Mouse (Mus musculus) thymus, postnatal 25 days (tissue): Measurements from ENCODE around the gene Gm20521.
"Not testable (repeated sequence)": the region's sequence is repeated elsewhere in the genome, so short reads cannot be mapped to it uniquely, and the experiment has no call there.

ENCODE experiments used
- DNase-seq: peaks from one replicate; pipeline ENCODE4 v3.0.0; 2022

Gm20521 gene

DNA sequence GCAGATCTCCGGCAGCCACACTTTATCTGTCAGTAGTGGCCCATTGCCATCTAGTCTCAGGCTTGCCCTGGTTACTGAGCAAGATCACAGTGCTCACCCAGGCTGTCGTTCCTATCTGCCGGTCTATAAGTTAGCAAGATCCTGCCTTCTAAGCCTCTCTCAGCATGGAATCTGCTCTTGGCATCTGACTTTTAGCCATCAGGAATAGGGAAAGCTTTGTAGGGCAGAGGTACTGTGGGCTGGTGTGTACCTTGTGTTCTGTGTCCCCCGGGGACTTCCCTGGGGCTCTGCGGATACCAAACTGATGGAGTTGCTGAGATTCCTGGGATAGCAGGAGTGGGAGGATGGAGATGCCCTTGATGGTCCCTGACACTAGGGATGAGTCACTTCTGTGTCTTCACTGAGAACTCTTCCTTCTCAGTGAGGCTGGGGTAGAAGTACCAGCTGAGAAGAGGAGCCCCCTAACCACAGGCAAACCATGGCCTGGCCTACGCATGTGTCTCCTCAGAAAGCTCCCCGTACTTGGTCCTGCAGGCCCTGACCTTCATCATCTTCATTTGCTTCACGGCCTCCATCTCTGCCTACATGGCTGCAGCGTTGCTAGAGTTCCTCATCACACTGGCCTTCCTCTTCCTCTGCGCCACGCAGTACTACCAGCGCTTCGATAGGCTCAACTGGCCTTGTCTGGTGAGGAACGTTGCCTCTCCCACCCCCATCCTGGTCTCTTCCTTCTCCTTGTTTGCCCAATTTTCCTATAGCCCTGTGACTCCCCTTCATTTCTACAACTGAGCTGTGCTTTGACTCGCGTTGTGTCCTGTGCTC lies 54.3 kb downstream of the Gm20521 start:
- no peak for DNase-seq

DNA sequence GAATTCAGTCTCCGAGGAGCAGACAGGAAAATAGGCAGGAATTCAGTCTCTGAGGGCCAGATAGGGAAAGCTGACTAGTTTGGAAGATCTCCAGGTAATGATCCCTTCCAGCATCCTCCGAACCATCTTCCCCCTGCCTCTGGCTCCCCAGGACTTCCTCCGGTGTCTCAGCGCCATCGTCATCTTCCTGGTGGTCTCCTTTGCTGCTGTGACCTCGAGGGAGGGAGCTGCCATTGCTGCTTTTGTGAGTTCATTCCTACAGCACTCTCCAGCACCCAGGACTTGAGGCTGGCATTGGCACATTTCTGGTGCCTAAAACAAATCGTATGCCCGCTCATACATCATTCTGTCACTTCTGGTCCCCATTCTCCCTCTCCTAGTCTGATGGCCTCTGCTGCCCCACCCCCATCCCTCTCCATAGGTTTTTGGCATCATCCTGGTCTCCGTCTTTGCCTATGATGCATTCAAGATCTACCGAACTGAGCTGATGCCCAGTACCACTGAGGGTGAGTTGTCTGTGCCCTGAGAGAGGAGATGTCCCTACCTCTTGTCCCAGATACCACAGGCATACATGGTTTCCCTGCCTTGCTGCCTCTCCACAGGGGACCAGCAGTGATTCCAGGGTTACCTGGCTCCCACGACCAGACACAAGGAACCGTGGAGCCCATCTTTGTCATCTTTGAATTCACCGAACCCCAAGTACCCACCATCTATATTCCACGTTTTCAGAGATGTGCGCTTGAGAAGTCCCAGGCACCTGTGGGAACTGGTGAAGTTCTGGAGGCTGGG lies 55.4 kb downstream of the Gm20521 start:
- DNase-seq, result no peak

GRCm38 (mm10) chr14:54939434-54940175 lies 56.4 kb downstream of the Gm20521 start:
- peak; percentile 71 for DNase-seq

- DNase-seq, result no peak
Observed at GRCm38 (mm10) chr14:54940176-54940530, 56.9 kb downstream of the Gm20521 start.

GRCm38 (mm10) chr14:54941024-54941978 lies 58.1 kb downstream of the Gm20521 start:
- no peak for DNase-seq

DNA sequence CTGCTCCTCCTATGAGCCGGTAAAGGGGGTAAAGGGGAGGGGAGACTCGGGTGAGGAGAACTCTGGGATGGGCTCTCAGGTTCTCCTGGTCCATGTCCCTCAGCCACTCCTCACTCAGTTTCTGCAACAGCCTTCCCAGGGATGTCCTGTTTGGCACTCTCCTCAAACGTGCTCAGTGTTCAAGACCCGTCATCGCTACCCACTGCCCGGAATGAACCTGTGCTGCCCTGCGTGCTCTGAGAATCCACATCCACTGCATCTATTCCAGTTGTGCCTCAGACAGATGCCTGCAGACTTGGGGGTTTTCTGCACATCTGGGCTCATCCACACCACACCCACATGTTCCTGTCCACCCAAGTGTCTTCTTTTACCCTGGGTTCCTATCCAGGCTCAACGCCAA lies 59.2 kb downstream of the Gm20521 start:
- no peak for DNase-seq

- no peak for DNase-seq
Observed at GRCm38 (mm10) chr14:54943971-54944370, 60.7 kb downstream of the Gm20521 start.

DNA sequence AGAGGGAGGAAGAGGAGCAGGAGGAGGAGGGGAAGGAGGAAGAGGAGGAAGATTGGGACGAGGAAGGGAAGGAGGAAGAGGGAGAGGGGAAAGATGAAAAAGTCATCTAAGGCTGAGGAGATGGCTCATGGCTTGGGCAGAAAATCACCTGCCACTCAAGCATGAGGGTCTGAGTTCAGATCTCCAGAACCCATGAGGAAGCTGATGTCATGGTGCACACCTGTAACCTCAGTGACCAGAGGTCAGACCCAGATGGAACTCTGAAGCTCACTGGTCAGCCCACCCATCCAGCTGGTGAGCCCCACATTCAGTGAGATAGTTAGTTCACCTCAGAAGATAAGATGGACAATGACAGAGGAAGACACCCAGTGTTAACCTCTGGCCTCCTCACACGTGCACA lies 61.7 kb downstream of the Gm20521 start:
- no peak for DNase-seq

DNA sequence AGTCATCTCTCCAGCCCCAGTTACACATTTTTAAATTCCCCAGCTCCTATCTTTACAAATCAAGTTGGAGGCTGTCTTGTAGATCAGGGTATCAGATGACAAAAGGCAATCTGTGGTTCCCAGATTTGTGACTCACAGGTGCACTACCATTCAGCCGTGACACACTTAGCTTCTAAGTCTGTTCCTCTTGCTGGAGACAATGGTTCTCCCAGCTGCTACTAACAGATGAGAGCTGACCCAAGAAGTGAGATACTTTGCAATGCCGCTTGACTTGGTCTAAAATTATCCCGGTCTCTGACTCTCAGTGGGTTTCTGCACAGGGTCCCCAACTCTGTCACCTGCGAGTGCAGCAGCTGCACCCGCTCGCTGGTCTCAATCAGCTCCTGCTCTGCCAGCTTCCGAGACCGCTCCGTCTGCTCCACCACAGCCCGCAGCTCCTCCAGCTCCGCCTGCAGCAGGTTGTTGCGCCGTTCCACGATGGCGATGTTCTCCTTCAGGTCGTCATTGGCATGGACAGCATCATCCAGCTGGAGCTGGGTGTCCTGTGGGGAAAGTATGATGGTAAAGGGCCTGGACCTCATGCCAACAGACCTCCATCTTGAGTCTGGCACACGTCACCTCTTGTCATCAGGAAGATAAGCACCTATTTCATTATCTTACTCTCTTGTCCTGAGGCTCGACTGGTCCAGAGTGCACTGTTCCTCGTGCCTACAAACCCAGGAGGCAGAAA lies 62.9 kb downstream of the Gm20521 start:
- DNase-seq, result no peak

- not testable (repeated sequence) for DNase-seq
Observed at GRCm38 (mm10) chr14:54947008-54947407, 63.8 kb downstream of the Gm20521 start.
